Mouse (Mus musculus) hindbrain, embryonic 14.5 days (tissue): ENCODE results near the gene Fam155a. TPM values are rescaled to one million over a fixed set of nuclear protein-coding genes. Genes with fewer than 3 reads are reported as not detected.
"Not testable (repeated sequence)": the region's sequence is repeated elsewhere in the genome, so short reads cannot be mapped to it uniquely, and the experiment has no call there.

Experiments
- ATAC-seq: fragments of 200-750 bp; cut with Nextera tagmentation; 2 replicates; pipeline ENCODE4 v1.8.0; 2017; ENCODE audit warnings: moderate number of reproducible peaks, mild to moderate bottlenecking, moderate TSS enrichment, moderate library complexity; ENCODE audit not compliant: low FRiP score
- DNase-seq: peaks from one replicate; pipeline ENCODE4 v3.0.0-alpha.2; 2015; ENCODE audit warnings: low spot score
- H3K27ac ChIP-seq: fragments of 300-500 bp; sonication (generic); 2 replicates; pipeline ENCODE4 v1.5.1; 2014; ENCODE audit warnings: mild to moderate bottlenecking, moderate library complexity
- H3K27me3 ChIP-seq: fragments of 300-500 bp; sonication (generic); 2 replicates; pipeline ENCODE4 v1.6.1; 2014; ENCODE audit warnings: mild to moderate bottlenecking, low read length, mixed read lengths; ENCODE audit not compliant: control insufficient read depth, insufficient read depth
- H3K36me3 ChIP-seq: fragments of 300-500 bp; sonication (generic); replicated peaks from 2 replicates; pipeline ENCODE4 v1.6.1; 2014; ENCODE audit not compliant: control insufficient read depth, insufficient read depth
- H3K4me1 ChIP-seq: fragments of 300-500 bp; sonication (generic); replicated peaks from 2 replicates; pipeline ENCODE4 v1.6.1; 2014; ENCODE audit warnings: antibody characterized with exemption, low read length, mixed read lengths; ENCODE audit not compliant: control insufficient read depth, insufficient read depth
- H3K4me2 ChIP-seq: fragments of 300-500 bp; sonication (generic); replicated peaks from 2 replicates; pipeline ENCODE4 v1.6.1; 2014; ENCODE audit warnings: mild to moderate bottlenecking, moderate library complexity
- H3K4me3 ChIP-seq: fragments of 300-500 bp; sonication (generic); replicated peaks from 2 replicates; pipeline ENCODE4 v1.5.1; 2014; ENCODE audit warnings: mild to moderate bottlenecking, low read length
- H3K9ac ChIP-seq: fragments of 300-500 bp; sonication (generic); 2 replicates; pipeline ENCODE4 v1.6.1; 2014
- H3K9me3 ChIP-seq: fragments of 300-500 bp; sonication (generic); 2 replicates; pipeline ENCODE4 v1.6.1; 2016; ENCODE audit warnings: low read length; ENCODE audit not compliant: control insufficient read depth
- WGBS: fragments of 180-500 bp; shearing (Covaris S2); extraction: QIAGEN DNeasy Blood & Tissue Kit; methylation state at CpG from one replicate; pipeline ENCODE4 v1.1.7; 2014; 5-methylcytosine and 5-hydroxymethylcytosine counted together
- polyA plus RNA-seq: library from polyadenylated mRNA; unstranded; fragments of >200 nt; fragmentation: Nextera tagmentation; extraction: Ambion mirVana; gene quantifications from 2 replicates; pipeline ENCODE4 v1.2.1, GENCODE M21; 2014

Fam155a gene
- polyA plus RNA-seq, 1 experiment from 2014 or later: 28.7 TPM

DNA sequence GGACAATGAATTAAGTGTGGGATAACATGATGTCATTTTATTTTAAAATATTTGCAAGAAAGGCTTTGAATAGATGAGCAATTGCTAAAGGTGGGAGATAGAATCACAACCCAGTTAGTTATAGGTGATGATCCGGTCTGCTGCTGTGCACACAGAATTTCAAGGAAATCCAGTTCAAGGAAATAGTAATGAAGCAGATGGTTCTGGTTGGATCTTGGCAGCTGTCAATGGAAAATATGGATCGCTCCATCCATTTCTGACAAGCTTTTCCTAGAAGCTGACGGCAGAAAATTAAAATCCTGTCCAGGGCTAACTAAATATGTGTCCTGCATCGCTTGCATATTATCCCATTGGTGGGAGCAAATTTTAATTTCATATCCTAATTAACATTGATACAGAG, 61.2 kb downstream of the Fam155a start:
- Histone ChIP-seq H3K27me3 (no peaks in the 10 kb centered on the region), H3K36me3 (no peaks in the 10 kb centered on the region), H3K4me3 (no peak overlapping the region), H3K4me1 (peaks cover 7% of the 10 kb centered on the region; the same call in 1 of the 2 replicates), H3K9me3 (no peaks in the 10 kb centered on the region), H3K27ac (peak overlapping the region; percentile 12; the same call in 1 of the 2 replicates), H3K9ac (no peak overlapping the region), H3K4me2 (no peak overlapping the region)
- WGBS: 76% methylated on average over 4 of the region's 4 CpGs
- ATAC-seq (no peak), DNase-seq (no peak)

DNA sequence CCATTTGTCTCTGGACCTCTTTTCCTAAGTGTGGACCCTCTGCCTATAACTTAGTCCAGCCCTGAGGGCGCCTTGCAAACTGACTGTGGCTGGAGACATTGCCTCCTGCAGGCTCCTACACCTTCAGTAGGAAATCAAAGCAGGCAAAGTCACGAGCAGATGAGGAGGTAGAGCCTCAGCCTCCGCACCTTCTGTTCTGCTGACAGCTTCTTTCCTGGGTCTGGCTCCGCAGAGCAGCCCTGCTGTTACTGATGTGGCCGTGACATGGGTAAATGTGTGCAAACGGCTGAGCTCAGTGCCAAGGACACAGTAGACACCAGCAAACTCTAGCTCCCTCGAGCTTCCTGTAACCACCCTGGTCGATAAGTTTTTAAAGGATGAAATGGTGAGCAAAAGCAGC, 63.5 kb downstream of the Fam155a start:
- Histone ChIP-seq H3K9ac (no peak overlapping the region), H3K27ac (no peak overlapping the region), H3K36me3 (no peaks in the 10 kb centered on the region), H3K27me3 (no peaks in the 10 kb centered on the region), H3K4me2 (no peak overlapping the region), H3K4me3 (no peak overlapping the region), H3K4me1 (peaks cover 4% of the 10 kb centered on the region; the same call in 1 of the 2 replicates), H3K9me3 (no peaks in the 10 kb centered on the region)
- DNase-seq: no peak
- WGBS: 78% methylated on average over 8 of the region's 8 CpGs
- ATAC-seq: no peak

DNA sequence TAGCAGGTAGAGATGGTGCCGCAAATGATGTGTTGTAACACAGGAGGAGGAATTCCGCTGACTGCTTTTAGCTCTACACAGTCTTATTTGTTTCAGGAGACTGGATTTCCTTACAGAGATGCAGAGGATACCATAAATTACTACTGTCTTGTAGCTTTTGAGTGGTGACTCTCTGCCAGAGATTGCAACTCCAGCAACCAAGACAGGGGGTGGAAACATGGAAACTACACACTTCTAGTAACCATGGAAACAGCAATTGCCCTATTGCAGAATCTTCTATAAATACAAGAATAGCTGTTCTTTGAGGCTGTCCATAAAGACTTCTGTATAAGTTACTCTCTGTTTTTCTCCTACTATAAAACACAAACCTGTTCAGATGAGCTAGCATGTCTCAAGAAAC, 76.2 kb downstream of the Fam155a start:
- Histone ChIP-seq H3K4me1 (no peaks in the 10 kb centered on the region; the same call in 1 of the 2 replicates), H3K4me2 (no peak overlapping the region), H3K9me3 (no peaks in the 10 kb centered on the region), H3K9ac (no peak overlapping the region), H3K27me3 (no peaks in the 10 kb centered on the region), H3K36me3 (no peaks in the 10 kb centered on the region), H3K27ac (no peak overlapping the region), H3K4me3 (no peak overlapping the region)
- ATAC-seq (no peak), DNase-seq (no peak)
- WGBS: 84% methylated on average over 2 of the region's 2 CpGs

DNA sequence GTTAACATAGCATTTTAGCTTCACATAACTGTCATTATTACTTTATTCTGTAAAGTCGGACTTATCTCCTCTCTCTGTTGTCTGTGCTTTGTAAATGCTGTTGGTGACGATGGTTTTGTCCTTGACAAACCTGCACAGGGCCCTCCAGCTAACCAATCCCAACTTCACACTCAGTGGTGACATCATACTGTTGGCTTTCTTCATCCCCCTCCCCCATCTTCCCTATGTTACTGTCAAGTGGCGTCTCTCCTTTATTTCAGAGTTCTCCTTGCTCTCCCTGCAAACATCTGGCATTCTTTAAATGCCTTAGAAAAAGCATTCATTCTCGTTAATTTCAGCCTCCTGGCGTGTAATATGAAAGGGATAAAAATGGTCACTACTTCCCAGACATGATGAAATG, 78.6 kb downstream of the Fam155a start:
- no peak overlapping the region for H3K4me2 ChIP-seq
- no peak overlapping the region for H3K27ac ChIP-seq
- no peaks in the 10 kb centered on the region for H3K9me3 ChIP-seq
- no peaks in the 10 kb centered on the region for H3K27me3 ChIP-seq
- ATAC-seq (no peak), DNase-seq (no peak)
- H3K9ac ChIP-seq: no peak overlapping the region
- no peaks in the 10 kb centered on the region for H3K36me3 ChIP-seq
- no peak overlapping the region for H3K4me3 ChIP-seq
- H3K4me1 ChIP-seq: no peaks in the 10 kb centered on the region; the same call in 1 of the 2 replicates
- WGBS: 49% methylated on average over 5 of the region's 5 CpGs

DNA sequence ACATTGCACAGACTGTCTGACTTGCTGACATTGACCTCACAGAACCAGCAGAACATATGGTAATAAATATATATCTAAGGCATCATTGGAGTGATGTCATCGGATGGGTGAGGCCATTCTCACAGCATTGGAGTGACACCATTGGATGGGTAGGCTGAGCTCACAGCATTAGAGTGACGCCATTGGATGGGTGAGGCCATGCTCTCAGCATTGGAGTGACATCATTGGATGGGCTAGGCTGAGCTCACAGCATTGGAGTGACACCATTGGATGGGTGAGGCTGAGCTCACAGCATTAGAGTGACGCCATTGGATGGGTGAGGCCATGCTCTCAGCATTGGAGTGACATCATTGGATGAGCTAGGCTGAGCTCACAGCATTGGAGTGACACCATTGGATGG, 110.9 kb downstream of the Fam155a start:
- H3K27ac ChIP-seq, H3K4me3 ChIP-seq, H3K36me3 ChIP-seq, H3K27me3 ChIP-seq, DNase-seq, H3K9me3 ChIP-seq, H3K9ac ChIP-seq, ATAC-seq, H3K4me1 ChIP-seq, H3K4me2 ChIP-seq: not testable (repeated sequence)
- 92% methylated on average over 3 of the region's 3 CpGs for WGBS

DNA sequence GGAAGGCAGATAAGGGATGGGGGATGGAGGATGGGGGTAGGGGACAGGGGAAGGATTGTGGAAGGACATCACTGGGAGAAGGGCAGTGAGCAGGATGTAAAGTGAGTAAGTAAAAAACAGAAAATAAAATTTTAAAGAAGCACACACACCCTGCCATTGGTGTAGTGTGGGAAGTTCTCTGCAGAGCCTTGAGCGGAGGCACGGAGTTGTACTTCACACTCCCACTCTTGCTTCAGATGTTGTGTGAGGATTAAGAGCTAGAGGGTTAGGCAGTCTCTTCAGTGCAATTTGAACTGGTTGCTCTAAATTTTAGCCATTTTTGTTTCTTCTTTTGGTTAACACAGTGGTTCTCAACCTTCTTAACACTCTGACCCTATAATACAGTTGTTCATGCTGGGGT, 114.1 kb downstream of the Fam155a start:
- WGBS: 98% methylated on average over 2 of the region's 2 CpGs
- H3K9me3 ChIP-seq: no peaks in the 10 kb centered on the region
- no peak overlapping the region for H3K4me2 ChIP-seq
- no peaks in the 10 kb centered on the region for H3K27me3 ChIP-seq
- no peak overlapping the region for H3K27ac ChIP-seq
- no peaks in the 10 kb centered on the region for H3K36me3 ChIP-seq
- DNase-seq: no peak
- H3K4me1 ChIP-seq: no peaks in the 10 kb centered on the region
- no peak overlapping the region for H3K4me3 ChIP-seq
- no peak overlapping the region for H3K9ac ChIP-seq
- ATAC-seq: no peak

DNA sequence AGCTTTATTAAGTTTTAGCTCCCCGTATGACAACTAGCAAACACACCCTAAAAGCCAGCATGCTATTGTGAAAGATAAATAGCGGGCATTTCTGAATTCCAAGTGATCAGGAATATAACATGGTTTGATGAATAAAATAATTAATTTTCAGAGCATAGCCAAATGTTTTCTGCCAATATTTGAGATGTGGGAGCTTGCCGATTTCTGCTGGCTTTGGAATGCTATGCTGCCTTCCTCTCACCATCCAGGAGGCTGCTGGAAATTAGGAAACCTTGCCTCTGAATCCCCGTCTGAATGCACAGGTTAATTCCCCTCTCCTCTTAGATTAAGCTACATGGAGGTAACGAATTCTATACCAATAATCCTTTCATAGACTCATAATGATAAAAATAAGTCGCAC, 116.1 kb downstream of the Fam155a start:
- Histone ChIP-seq H3K27ac (no peak overlapping the region), H3K9ac (no peak overlapping the region), H3K27me3 (no peaks in the 10 kb centered on the region), H3K36me3 (no peaks in the 10 kb centered on the region), H3K4me3 (no peak overlapping the region), H3K9me3 (no peaks in the 10 kb centered on the region), H3K4me1 (no peaks in the 10 kb centered on the region), H3K4me2 (no peak overlapping the region)
- ATAC-seq (no peak), DNase-seq (no peak)
- 86% methylated on average over 6 of the region's 6 CpGs for WGBS

DNA sequence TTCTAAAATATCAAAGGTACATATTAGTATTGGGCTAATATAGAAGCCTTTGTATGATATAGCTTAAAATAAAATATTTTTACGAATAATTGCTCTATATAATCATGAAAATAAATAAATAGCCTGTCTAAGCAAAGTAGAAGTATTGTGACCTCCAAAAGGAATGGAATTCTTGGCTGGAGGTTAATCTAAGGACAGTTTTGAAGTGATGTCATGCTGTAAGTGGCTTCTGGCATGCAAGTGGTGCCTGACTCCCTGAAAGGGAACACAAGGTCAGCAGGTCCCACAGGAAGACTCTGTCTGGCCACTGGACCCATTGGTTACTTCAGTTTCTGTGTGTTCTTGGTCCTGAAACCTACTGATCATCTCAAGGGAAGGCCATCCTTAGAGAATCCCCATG, 117.3 kb downstream of the Fam155a start:
- DNase-seq: no peak
- H3K9me3 ChIP-seq: no peaks in the 10 kb centered on the region
- H3K9ac ChIP-seq: no peak overlapping the region
- H3K36me3 ChIP-seq: no peaks in the 10 kb centered on the region
- no peaks in the 10 kb centered on the region for H3K27me3 ChIP-seq
- H3K4me1 ChIP-seq: no peaks in the 10 kb centered on the region
- no peak overlapping the region for H3K4me2 ChIP-seq
- no peak overlapping the region for H3K27ac ChIP-seq
- H3K4me3 ChIP-seq: no peak overlapping the region
- 55% methylated on average over 1 of the region's 1 CpGs for WGBS
- ATAC-seq: no peak

DNA sequence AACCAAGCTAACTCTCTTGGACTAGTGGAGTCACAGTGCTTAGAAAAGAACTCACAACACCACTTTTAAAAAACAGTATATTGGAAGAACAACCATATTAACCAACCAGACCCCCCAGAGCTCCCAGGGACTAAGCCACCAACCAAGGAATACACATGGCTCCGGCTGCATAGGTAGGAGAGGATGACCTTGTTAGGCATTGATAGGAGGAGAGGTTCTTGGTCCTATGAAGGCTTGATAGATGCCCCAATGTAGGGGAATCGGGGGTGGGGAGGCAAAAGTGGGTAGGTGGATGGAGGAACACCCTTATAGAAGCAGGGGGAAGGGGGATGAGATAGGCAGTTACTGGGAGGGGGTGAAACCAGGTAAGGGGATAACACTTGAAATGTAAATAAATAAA, 132.8 kb downstream of the Fam155a start:
- H3K36me3 ChIP-seq: no peaks in the 10 kb centered on the region
- WGBS: 91% methylated on average over 2 of the region's 2 CpGs
- H3K4me3 ChIP-seq: no peak overlapping the region
- ATAC-seq: no peak
- no peak overlapping the region for H3K4me2 ChIP-seq
- DNase-seq: no peak
- no peaks in the 10 kb centered on the region for H3K27me3 ChIP-seq
- H3K9me3 ChIP-seq: no peaks in the 10 kb centered on the region
- H3K4me1 ChIP-seq: no peaks in the 10 kb centered on the region
- H3K27ac ChIP-seq: no peak overlapping the region
- H3K9ac ChIP-seq: no peak overlapping the region

DNA sequence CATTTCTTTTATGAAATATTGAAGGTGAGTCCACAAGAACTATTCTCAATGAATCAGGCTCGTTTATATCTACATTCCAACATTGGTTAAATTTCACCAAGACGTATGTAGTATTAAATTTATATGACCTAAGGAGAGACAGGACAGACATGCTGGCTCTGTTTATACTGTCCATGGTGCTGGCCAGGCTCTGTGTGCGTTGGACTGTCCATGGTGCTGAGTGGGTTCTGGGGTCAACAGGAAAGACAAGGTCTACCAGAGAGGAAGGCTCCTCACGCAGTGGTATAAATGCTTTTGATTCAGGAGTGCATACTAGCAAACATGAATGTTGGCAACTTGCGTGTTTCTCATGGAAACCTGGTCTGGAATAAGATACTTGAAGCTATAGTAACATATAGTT, 135.7 kb downstream of the Fam155a start:
- H3K36me3 ChIP-seq: no peaks in the 10 kb centered on the region
- WGBS: 85% methylated on average over 5 of the region's 5 CpGs
- no peaks in the 10 kb centered on the region for H3K27me3 ChIP-seq
- DNase-seq (no peak), ATAC-seq (no peak)
- H3K9ac ChIP-seq: no peak overlapping the region
- H3K9me3 ChIP-seq: no peaks in the 10 kb centered on the region
- no peak overlapping the region for H3K4me3 ChIP-seq
- no peak overlapping the region for H3K4me2 ChIP-seq
- H3K27ac ChIP-seq: no peak overlapping the region
- H3K4me1 ChIP-seq: no peaks in the 10 kb centered on the region
